Mouse (Mus musculus) layer of hippocampus, postnatal 36 days (tissue): ENCODE measurements around the gene Ppp6c. TPM values are rescaled to one million over a fixed set of nuclear protein-coding genes. Genes with fewer than 3 reads are reported as not detected.
"Not testable (repeated sequence)": the region's sequence is repeated elsewhere in the genome, so short reads cannot be mapped to it uniquely, and the experiment has no call there.

Source experiments
- DNase-seq, 2 experiments: peaks; one replicate each; pipeline ENCODE4 v3.0.0; 2022
- total RNA-seq, 2 experiments: library from RNA; stranded (reverse); gene quantifications; 2 replicates each; pipeline ENCODE4 v1.2.3; 2021

Gene Ppp6c
- total RNA-seq: 10 to 100 TPM; 65.9 to 66.6 TPM

DNA sequence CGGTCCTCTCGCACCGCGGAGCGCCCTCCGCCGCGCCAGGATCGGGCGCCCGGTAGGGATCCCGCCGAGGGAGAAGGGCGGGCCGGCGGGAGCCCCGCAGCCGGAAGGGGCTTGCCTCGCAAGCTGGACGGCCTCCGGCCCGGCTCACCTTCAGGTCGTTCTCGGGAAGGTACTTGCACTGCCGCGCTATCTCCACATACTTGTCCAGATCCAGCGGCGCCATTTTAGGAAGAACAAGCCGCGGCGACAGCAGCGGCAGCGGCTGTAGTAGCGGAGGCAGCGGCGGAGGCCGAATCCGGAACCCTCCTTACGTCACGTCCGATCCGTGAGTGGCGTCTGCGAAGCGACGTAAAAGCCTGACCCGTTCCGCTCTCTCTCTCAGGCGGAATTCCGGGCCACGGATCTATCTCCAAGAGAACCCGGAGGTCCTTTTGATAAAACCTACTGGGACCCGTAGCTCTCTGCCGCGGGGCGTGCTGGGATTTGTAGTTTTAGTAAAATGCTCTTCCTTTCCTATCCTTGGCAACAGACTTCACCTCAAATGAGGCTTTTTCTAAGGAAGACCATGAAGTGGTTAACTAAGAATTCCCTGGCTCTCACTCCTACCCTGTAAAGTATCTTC lies at the start of gene Ppp6c:
TSS of gene Ppp6c (minus strand) at position 433 of the 622 bp plus-strand sequence.
- DNase-seq: peak; percentile 93 to 94

DNA sequence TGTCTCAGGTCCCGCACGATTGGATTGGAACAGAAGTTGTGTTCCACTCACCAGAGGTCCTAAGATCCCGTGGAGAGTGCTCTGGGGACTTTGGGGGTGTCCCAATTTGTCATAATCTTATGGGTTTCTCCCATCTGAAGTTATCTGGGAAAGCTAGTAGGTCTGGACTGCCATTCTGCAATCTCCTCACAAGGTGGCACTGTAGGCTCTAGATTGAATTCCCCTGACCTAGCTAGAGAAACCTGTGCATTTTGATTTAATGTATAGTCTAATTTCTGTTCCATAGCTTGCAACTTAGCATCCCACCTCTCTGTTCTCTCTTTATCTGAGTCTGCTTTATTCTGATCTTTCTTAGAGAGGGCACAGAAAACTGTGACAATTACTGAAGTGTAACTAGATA lies 42.1 kb upstream of the Ppp6c start:
- peak in 1 of 2 experiments; percentile 1 for DNase-seq

DNA sequence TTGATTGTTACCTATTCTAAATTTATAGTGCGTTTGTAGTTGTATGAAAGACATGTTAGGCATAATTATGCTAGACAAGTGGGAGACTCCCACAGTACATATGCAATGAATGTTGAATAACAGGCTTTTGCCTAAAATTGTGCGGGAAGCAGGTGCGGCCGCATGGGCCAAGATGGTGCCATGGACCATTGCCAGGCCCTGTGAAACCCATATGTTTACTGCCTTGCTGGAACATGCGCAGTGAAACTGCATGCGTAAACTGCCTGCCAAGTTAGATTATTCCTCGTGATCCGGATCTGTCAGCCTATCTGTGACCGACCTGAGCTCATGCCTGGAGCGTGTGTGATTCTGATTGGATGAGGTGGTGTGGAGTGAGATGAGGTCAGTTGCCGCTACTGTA lies 26.0 kb upstream of the Ppp6c start:
- DNase-seq: peak; percentile 41 to 50

DNA sequence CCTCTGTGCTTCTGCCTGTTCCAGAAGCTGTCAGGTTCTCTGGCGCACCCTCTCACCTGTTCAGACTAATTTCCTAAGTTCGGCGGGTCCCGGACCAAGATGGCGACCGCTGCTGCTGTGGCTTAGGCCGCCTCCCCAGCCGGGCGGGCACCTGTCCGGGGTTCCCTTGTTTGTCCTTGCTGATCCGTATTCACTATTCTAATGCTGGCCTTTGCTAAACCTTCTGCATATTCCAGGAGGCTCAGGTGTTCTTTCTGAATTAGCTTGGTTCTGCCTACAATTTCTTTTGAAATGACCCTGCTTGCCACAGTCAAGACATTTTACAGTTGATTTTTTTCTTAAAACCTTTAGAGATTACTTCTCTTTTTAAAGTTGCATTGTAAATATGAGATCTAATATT lies 20.6 kb upstream of the Ppp6c start:
- not testable (repeated sequence) for DNase-seq

DNA sequence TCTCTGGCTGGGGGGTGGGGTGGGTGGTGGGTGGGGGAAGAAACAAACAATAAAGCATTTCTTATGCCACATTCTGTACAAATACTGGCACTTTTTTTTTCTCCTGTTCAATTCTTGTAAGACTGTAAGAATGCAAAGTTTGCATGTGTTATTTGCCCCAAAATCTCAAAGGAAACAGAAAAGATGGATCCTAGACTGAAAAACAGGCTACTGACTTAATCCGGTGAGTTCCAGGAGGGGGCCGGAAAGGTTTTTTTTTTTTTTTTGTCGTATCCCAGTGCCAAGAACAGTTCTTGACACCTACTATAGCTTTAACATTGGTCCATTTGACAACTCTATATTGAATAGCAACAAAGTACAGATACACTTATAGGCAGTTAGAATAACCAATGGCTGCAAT lies 480 bp upstream of the Ppp6c start:
- no peak for DNase-seq

DNA sequence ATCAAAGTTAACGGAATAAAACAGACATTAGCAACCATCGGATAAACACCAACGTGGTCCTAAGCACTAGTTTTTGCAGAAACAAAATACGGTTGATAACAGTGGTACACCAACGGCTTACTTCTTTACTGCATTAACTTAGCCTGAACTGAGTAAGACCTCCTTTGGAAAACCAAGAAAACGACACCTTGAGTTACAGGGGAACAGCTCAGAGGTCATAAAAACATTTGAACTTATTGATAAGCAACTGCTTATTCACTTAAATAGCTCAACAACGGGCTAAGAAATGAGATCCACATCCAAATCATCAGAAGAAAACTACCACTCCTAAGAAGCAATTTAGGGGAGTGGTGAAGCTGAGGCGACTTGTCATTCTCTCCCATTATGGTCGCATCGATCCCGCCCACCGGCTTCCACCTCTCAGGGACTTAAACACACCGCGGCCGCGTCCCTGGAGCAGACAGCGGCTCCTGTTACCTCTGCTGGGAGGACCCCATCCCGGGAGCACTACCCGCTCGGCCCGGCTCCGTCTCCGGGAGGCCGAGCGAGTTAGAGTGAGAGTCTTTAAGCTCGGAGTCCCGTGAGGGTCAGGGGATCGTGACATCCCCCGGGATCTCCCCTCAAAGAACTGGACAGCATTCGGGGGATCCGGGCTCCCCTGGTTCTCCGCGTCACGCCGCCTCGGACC lies 776 bp downstream of the Ppp6c start:
- not testable (repeated sequence) for DNase-seq

DNA sequence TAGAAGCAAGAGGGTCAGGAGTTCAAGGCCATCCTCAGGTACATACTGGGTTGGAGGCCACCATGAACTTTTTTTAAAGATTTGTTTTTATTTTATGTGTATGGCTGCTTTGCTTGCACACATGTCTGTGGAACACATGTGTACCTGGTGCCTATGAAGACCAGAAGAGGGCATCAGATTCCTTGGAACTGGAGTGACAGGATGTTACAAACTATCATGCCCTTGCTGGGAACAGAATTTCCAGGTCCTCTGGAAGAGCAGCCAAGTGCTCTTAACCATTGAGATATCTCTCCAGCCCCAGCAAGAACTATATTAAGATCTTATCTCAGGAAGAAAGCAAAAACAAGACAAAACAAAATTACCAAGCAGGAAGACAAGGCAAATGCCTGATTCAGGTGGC lies 1.6 kb downstream of the Ppp6c start:
- no peak for DNase-seq

DNA sequence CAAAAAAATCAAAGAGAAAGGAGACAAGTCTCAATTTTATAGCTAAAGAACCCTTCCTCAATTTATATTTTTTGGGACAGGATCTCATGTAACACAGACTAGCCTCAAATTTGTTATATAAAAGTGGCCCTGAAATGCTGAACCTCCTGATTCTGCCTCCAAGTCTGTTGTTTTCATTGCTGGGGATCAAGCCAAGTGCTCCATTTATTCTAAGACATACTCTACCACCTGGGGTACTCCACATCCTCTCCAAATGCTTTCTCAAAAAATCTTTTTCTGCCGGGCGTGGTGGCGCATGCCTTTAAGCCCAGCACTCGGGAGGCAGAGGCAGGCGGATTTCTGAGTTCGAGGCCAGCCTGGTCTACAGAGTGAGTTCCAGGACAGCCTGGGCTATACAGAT lies 6.2 kb downstream of the Ppp6c start:
- DNase-seq: no peak

DNA sequence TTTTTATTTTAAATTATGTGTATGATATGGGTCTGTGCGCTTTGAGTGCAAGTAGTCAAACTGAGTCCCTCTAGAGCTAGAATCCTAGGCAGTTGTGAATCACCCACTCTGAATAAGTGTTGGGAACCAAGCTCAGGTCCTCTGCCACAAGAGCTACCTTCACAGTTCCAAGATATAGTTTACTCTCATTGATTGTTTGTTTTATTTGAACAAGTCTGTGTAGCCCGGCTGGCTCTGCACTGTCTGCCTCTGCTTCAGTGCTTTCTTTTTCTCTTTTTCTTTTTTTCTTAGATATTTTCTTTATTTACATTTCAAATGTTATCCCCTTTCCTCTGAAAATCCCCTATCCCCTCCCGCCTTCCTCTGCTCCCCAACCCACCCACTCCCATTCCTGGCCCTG lies 7.2 kb downstream of the Ppp6c start:
- DNase-seq: no peak

DNA sequence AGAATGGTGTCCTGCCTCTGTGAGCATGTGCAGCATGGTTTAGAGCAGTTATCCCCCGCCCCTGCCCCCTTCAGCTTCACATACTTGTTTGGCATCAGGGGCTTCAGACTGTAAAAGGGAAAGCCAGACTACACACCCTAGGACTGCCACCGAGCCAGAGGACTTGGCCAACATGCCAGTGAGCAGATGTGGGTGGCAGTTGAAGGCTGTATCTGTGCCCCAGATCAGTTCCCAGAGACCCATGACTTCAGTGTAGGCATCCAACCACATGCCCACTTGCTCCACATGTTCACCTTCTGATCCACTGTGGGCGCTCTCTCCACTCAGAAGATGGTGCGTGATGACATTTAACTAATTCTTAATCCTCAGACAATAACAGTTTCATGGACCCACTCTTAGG lies 9.1 kb downstream of the Ppp6c start:
- DNase-seq: no peak

DNA sequence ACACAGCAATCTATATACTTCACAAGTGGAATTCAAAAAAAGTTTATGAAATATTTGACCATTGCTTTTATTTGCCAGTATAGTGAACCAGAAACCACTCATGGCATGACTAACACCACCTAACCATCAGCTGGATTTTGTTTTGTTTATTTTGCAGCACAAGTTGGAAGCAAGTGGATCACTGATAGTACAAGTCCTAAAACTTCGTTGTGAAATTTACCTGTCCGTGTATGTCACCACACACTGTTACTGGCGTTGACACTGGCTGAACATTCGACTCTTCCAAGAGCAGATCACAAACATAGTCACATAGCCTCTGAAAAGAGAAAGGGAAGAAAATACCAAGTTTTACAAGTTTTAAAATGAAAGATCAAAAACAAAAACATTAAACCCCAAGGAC lies 15.5 kb downstream of the Ppp6c start:
- no peak for DNase-seq

DNA sequence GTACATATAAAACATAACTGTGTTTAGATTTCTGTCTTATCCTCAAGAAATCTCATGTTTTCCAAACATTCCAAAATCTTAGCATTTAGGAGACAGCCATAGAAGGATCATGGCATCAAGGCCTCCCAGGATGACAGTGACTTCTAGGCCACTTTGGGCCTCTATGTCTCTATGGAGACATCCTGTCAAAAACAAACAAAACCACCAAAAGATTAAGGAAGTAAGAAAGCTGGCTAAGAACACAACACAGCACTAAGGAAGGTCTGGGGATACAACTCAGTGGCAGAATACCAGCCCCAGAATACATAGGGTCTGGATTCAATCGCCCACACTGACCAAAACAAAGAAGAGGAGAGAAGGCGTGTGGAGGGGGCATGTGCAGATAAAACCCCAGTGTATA lies 22.9 kb downstream of the Ppp6c start:
- DNase-seq: no peak

DNA sequence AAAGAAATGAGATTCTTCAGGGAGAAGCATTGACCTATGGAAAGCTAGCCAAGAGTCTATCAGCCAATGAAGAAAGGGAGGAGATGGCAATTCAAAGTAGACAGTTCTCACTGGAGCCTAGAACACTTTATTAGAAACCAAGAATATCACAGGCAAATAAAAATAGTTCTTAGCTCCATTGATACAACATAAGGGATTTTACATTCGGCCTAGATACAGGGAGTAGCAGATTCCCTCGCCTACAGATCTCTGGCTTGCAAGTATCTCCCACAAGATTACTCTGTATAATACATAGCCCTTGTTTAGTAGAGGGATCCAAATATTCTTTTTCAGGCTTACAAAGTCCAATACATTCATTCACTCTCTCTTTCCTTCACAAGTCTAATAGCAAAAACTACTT lies 31.4 kb downstream of the Ppp6c start:
- DNase-seq: no peak

DNA sequence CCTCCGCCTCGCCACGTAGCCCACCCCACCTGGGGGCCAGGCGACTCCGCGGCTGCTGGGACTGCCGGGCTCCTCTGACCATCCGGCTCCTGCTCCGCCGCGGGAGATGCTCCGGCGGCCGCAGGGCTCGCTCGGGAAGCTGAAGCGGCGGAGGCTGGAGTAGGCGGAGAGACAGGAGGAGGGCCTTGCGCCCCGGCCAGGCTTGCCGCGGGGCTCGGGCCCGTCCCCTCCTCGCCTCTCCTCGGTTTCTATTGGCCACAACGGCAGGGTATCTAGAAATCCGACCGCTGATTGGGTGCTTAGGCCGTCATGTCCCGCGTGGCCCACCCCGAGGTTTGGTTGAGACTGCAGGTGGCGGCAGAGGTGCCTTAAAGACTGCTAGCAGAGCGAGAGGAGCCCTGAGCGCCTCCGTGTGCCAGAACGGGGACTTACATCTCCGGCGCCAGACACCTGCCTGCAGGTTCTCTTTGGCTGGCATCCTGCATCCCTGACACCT lies 35.6 kb downstream of the Ppp6c start, which contains the start of gene Scai:
TSS of gene Scai (minus strand) at position 174 of the 496 bp plus-strand sequence.
- DNase-seq: peak; percentile 98

DNA sequence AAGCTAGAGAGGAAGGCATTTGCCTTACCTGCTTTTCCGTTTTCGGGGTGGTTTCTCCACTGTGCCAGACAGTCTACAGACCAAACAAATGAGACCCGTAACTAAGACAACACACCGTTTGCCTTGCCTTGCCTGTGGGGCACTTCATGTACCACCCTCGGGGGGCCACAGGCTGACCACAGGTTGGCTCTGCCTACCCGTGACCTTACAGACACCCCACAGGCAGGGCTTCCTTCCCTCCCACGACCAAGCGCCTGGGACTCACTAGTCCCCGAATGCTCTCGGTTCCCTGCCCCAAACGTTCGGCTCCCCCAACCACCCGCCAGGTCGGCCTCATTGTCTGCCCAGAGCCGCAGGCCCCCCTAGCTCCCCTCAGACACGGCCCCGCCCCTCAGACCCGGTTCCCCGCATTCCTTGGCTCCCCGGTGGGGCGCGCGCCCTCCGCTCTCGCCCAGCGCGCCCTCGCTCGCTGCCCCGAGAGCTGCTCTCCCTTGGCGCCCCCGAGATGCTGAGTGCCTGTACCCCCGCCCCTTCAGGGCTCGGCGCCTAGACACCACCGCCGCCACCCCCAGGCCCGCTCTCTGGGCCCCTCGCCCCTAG lies 36.2 kb downstream of the Ppp6c start:
- peak in 1 of 2 experiments; percentile 16 for DNase-seq

DNA sequence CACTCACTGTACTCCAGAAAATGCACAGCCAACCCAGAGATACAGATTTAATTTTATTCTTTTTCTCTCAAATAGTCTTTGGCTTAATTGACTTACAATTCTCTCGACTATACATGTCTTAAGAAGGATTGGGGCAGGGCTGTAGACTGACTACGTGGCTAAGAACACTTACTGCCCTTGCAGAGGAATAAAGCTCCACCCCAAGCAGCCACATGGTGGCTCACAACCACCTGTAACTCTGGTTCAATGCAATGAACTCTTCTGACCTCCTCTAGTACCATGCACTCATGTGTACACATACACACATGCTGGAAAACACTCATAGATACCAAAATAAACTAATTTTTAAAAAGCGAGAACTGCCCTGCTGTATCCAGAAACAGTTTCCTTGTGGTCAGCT lies 40.3 kb downstream of the Ppp6c start:
- no peak for DNase-seq

DNA sequence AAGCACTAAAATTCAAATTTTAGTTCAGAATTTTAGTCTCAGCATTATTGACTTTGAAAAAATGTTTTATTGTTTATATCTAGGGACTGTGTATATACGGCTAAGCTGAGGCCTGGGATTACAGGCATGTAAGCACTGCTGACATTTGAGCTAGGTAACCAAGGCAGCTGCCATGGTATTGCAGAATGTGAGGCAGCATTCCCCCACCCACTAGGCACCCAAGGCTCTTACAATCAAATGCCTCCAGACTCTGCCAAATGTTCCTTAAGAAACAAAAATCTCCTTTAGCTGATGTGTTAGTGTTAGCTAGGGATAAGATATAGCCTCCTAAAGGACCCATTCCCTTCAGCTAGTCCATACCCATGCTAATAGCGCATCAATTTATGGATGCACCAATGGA lies 42.7 kb downstream of the Ppp6c start:
- DNase-seq: no peak

DNA sequence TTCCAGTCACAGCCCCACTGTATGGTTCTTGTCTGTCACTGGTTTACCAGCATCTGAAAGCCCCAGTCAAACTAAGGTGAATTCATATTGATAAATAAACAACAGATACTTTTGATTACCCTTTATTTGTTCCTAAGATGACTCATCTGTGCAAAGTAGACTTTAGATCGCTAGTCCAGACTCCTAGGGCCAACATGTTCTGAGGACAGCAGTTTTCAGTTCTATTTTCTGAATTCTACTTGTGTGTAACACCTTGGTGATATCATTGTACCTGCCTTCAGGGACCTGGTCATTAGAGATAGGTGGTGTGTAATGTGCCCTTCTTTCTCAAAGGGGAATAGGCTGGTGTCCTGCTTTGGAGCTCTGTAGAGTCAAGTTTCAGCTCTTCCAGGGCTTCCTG lies 65.3 kb downstream of the Ppp6c start:
- no peak for DNase-seq

DNA sequence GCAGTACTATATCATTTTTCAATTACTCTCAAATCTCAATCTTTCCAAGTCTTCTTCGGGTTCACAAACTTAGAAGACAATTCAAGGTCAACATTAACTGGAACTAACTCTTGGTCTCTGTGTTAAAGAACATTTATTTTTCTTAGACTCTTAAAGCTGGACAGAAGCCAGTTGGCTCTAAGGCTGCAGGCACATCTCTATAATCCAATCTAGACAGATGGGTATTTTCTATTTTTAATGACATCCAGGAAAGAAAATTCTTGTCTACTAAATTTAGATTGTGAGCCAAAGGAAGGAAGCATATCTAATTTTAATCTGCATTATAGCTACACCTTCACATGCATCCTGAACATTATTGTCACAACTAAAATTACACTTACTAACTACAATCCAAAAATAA lies 68.3 kb downstream of the Ppp6c start:
- DNase-seq: no peak

DNA sequence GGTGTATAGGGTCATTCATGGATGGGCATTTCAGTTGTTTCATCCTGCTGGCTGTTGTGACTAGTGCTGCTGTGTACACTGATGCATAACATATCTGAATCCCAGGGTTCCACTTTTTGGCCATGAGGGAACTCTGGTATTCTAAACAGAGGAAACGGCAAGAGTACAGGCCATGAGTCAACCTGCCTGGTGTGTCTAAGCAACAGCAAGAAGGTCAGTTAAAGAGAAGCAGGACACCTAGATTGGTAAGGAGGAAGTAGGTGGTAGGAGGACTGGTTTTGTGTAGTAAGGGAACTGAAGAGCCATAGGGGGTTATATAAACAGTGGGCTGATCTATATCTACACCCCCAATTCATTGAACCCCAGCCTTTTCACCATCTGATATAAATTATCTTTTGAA lies 69.4 kb downstream of the Ppp6c start:
- DNase-seq: no peak

DNA sequence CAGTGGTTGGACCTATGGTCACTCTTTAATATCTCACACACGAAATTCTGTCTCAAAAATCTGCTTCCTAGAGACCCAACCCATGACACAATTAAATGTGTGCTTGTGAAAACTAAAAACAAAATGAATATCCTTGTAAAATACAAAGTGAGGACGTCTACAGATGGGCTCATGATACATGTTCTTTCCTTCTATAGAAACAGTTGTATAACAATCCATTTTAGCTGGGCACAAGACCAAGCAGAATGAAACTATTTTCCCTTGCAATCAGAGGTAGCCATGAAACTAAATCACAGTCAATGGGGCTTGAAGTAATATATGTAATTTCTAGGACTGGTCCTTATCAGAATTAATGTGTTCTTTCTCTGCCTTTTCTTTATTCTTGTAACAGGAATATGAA lies 75.3 kb downstream of the Ppp6c start:
- no peak for DNase-seq

DNA sequence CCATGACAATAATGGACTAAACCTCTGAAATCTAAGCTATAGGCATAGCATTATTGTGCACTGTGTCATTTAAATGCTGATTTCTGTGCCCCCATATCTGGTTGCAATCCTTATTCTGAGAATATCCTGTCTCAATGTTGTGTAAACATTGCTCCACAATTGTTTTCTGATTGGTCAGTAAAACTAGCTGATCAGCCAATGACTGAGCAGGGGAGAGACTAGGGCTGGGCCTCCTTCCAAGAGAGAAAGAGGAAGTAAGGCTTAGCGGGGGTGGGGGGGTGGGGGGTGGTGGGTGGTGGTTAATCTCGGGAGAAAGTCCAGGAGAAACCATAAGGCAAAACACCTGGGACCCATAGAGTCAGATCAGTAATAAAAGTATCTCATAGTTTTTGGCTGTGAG lies 78.2 kb downstream of the Ppp6c start:
- no peak for DNase-seq

DNA sequence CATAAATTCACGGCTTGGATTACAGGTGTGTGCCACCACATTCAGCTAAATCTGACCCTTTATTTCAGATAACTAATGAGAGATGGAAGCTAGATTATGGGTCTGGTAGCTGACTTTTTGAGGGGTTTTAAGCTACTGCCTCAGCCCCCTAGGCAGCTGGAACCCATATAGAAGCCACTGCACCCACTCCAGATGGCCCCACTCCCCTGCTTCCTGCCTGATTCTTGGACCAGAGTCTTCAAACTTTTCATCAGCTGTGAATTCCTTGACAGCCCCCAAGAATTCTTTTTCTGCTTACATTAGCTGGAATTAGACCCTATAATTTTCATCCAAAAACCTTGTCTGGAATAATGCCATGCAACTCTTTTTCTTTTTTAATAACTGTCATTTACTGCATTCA lies 79.8 kb downstream of the Ppp6c start:
- DNase-seq: no peak
